Mouse (Mus musculus) CD4-positive, CD25-positive, alpha-beta regulatory T cell, adult 4 months (primary cell): ENCODE data around the gene Laptm4a. TPM values are rescaled to one million over a fixed set of nuclear protein-coding genes. Genes with fewer than 3 reads are reported as not detected.

Source experiments
- ATAC-seq: one replicate; pipeline ENCODE4 v1.8.0; 2017
- polyA plus RNA-seq, 2 experiments: library from polyadenylated mRNA; unstranded; fragments of 100-300 nt; shearing (Covaris generic); gene quantifications; one replicate each; pipeline ENCODE4 v1.2.1; 2017

The Laptm4a gene
- 100 to 1,000 TPM; 127 to 169 TPM for polyA plus RNA-seq

GRCm38 (mm10) chr12:8921394-8922368 is at the start of gene Laptm4a:
Laptm4a (plus strand) TSS chr12:8921664.
- peak; percentile 94 for ATAC-seq

GRCm38 (mm10) chr12:8875583-8875982 is 45.9 kb upstream of the Laptm4a start:
- ATAC-seq: no peak

- no peak for ATAC-seq
These were observed 44.6 kb upstream of the Laptm4a start for GRCm38 (mm10) chr12:8876865-8877264.

- ATAC-seq: no peak
These were observed 44.1 kb upstream of the Laptm4a start for GRCm38 (mm10) chr12:8877413-8877812.

- ATAC-seq: no peak
These were observed 42.7 kb upstream of the Laptm4a start for GRCm38 (mm10) chr12:8878752-8879151.

GRCm38 (mm10) chr12:8879389-8879788 is 42.1 kb upstream of the Laptm4a start:
- ATAC-seq: no peak

- no peak for ATAC-seq
These were observed 39.7 kb upstream of the Laptm4a start for GRCm38 (mm10) chr12:8881736-8882135.

- no peak for ATAC-seq
These were observed 39.1 kb upstream of the Laptm4a start for GRCm38 (mm10) chr12:8882376-8882775.

GRCm38 (mm10) chr12:8884426-8885145 is 36.9 kb upstream of the Laptm4a start:
- ATAC-seq: no peak

- no peak for ATAC-seq
These were observed 36.3 kb upstream of the Laptm4a start for GRCm38 (mm10) chr12:8885146-8885543.

- no peak for ATAC-seq
These were observed 35.5 kb upstream of the Laptm4a start for GRCm38 (mm10) chr12:8885950-8886349.

- ATAC-seq: no peak
These were observed 33.0 kb upstream of the Laptm4a start for GRCm38 (mm10) chr12:8888445-8888844.

- peak; percentile 94 for ATAC-seq
These were observed 32.3 kb upstream of the Laptm4a start for GRCm38 (mm10) chr12:8889117-8889665.

- ATAC-seq: no peak
These were observed 28.5 kb upstream of the Laptm4a start for GRCm38 (mm10) chr12:8892876-8893532.

- ATAC-seq: no peak
These were observed 24.3 kb upstream of the Laptm4a start for GRCm38 (mm10) chr12:8897140-8897539.

- no peak for ATAC-seq
These were observed 22.3 kb upstream of the Laptm4a start for GRCm38 (mm10) chr12:8898879-8899785.

- ATAC-seq: no peak
These were observed 21.3 kb upstream of the Laptm4a start for GRCm38 (mm10) chr12:8900107-8900698.

GRCm38 (mm10) chr12:8900919-8901663 is 20.4 kb upstream of the Laptm4a start:
- no peak for ATAC-seq

GRCm38 (mm10) chr12:8901934-8902333 is 19.5 kb upstream of the Laptm4a start:
- no peak for ATAC-seq

- no peak for ATAC-seq
These were observed 19.0 kb upstream of the Laptm4a start for GRCm38 (mm10) chr12:8902479-8902878.
